Mouse (Mus musculus) brain, embryonic 14.5 days (tissue): ENCODE results near the gene Rap1gap2. TPM values are rescaled to one million over a fixed set of nuclear protein-coding genes. Genes with fewer than 3 reads are reported as not detected.

Experiments used
- DNase-seq: peaks from one replicate; pipeline ENCODE4 v3.0.0-alpha.2; 2011; ENCODE audit warnings: low read depth
- CTCF ChIP-seq: fragments of 200-500 bp; IDR thresholded peaks from 2 replicates; pipeline ENCODE4 v1.5.1; 2012; ENCODE audit warnings: inconsistent platforms, mild to moderate bottlenecking, moderate library complexity, borderline replicate concordance; ENCODE audit not compliant: insufficient read depth, insufficient read length; ENCODE audit errors: extremely low read depth
- POLR2A ChIP-seq: fragments of 200-500 bp; IDR thresholded peaks from 2 replicates; pipeline ENCODE4 v1.6.1; 2012; ENCODE audit warnings: mild to moderate bottlenecking, inconsistent platforms, borderline replicate concordance; ENCODE audit not compliant: poor library complexity, insufficient read depth, insufficient read length, severe bottlenecking; ENCODE audit errors: extremely low read depth
- polyA plus RNA-seq: library from polyadenylated mRNA; depleted of rRNA; stranded (reverse); fragments of >200 nt; gene quantifications from 2 replicates; pipeline ENCODE4 v1.2.3, GENCODE M21; 2012

Rap1gap2 gene
- polyA plus RNA-seq, 1 experiment: 21.4 TPM

- peak; percentile 54; the same call in 1 of the 2 replicates for TF ChIP-seq CTCF
- TF ChIP-seq POLR2A: no peak
- peak; percentile 59 for DNase-seq
Measured at GRCm38 (mm10) chr11:74546165-74546564, 64.5 kb downstream of the Rap1gap2 start.

- no peak for TF ChIP-seq POLR2A
- no peak for TF ChIP-seq CTCF
- no peak for DNase-seq
Measured at GRCm38 (mm10) chr11:74545560-74545959, 65.2 kb downstream of the Rap1gap2 start.

GRCm38 (mm10) chr11:74537352-74537751, 73.4 kb downstream of the Rap1gap2 start:
- TF ChIP-seq POLR2A (no peak), CTCF (no peak)
- no peak for DNase-seq

- TF ChIP-seq CTCF (no peak), POLR2A (no peak)
- DNase-seq: no peak
Measured at GRCm38 (mm10) chr11:74536140-74536842, 74.4 kb downstream of the Rap1gap2 start.

- no peak for DNase-seq
- TF ChIP-seq CTCF (no peak), POLR2A (no peak)
Measured at GRCm38 (mm10) chr11:74534380-74534779, 76.3 kb downstream of the Rap1gap2 start.

GRCm38 (mm10) chr11:74533050-74533449, 77.7 kb downstream of the Rap1gap2 start:
- DNase-seq: no peak
- TF ChIP-seq CTCF (no peak), POLR2A (no peak)

- TF ChIP-seq CTCF: no peak
- TF ChIP-seq POLR2A: no peak
- DNase-seq: no peak
Measured at GRCm38 (mm10) chr11:74532401-74532800, 78.3 kb downstream of the Rap1gap2 start.

GRCm38 (mm10) chr11:74531725-74532124, 79.0 kb downstream of the Rap1gap2 start:
- DNase-seq: no peak
- TF ChIP-seq POLR2A (no peak), CTCF (no peak)

- peak; percentile 51 for DNase-seq
- TF ChIP-seq CTCF (peak; percentile 60; the same call in 1 of the 2 replicates), POLR2A (no peak)
Measured at GRCm38 (mm10) chr11:74529803-74530202, 80.9 kb downstream of the Rap1gap2 start.

- DNase-seq: no peak
- no peak for TF ChIP-seq CTCF
- TF ChIP-seq POLR2A: no peak
Measured at GRCm38 (mm10) chr11:74527555-74527954, 83.2 kb downstream of the Rap1gap2 start.

GRCm38 (mm10) chr11:74526180-74527158, 84.2 kb downstream of the Rap1gap2 start:
- TF ChIP-seq POLR2A (no peak), CTCF (peak; percentile 65; the same call in 1 of the 2 replicates)
- DNase-seq: peak; percentile 57
